Mouse (Mus musculus): ENCODE measurements at regions not wholly inside any gene's neighbourhood (a gene's known extent, or its start where the extent isn't known, plus 50 kb on each side); places are given as distances from the start of the nearest gene placed in this dataset.

DNA sequence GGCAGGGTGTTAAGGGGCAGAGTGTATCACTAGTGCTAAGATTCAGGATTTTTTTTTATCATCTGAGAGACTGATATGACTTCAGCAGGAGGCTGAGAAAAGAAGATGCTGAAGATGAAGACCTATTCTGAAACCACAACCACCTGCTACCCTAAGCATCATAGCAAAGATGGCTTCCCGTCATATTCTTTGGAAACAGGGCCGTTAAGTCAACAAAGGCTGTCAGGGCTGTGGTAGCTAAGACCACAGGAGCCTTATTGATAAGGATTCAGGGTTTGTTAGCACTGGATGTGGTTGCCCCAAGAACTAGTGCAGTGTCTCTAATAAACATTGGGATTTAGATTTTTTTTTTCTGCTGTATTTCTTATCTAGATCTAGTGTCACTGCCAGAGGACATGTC is 56.7 kb upstream of the Rasgrp1 start:
- no peaks in the 10 kb centered on the region for H3K79me3 ChIP-seq (ENCODE audit: low read depth)
- H3K79me2 ChIP-seq (ENCODE audit: control insufficient read depth, insufficient read depth), result no peaks in the 10 kb centered on the region
- H3K27me3 ChIP-seq (ENCODE audit: control insufficient read depth, insufficient read depth, insufficient read length), result peaks cover 4% of the 10 kb centered on the region
- no peak overlapping the region for H3K4me3 ChIP-seq (ENCODE audit: insufficient read depth, poor library complexity, severe bottlenecking)
- H3ac ChIP-seq (ENCODE audit: control insufficient read depth, insufficient read length, low read depth), result no peak overlapping the region
- H3K36me3 ChIP-seq (ENCODE audit: control insufficient read depth, insufficient read depth), result no peaks in the 10 kb centered on the region
- TF ChIP-seq CTCF (IDR thresholded peaks at IDR 0.05; ENCODE audit: control insufficient read depth, insufficient read depth, insufficient read length) (no peak), FOSL1 (IDR thresholded peaks at IDR 0.05; ENCODE audit: insufficient read depth, low read length, poor library complexity, severe bottlenecking) (no peak), MYOD1 (IDR thresholded peaks at IDR 0.05; ENCODE audit: control insufficient read depth, insufficient read length, low read depth) (no peak), MYOG (IDR thresholded peaks at IDR 0.05; ENCODE audit: control insufficient read depth, extremely low read depth, insufficient read length) (no peak), CEBPB (IDR thresholded peaks at IDR 0.05; ENCODE audit: low read depth) (no peak), USF1 (IDR thresholded peaks at IDR 0.05; ENCODE audit: low read depth) (no peak), MAX (IDR thresholded peaks at IDR 0.05) (no peak)

DNA sequence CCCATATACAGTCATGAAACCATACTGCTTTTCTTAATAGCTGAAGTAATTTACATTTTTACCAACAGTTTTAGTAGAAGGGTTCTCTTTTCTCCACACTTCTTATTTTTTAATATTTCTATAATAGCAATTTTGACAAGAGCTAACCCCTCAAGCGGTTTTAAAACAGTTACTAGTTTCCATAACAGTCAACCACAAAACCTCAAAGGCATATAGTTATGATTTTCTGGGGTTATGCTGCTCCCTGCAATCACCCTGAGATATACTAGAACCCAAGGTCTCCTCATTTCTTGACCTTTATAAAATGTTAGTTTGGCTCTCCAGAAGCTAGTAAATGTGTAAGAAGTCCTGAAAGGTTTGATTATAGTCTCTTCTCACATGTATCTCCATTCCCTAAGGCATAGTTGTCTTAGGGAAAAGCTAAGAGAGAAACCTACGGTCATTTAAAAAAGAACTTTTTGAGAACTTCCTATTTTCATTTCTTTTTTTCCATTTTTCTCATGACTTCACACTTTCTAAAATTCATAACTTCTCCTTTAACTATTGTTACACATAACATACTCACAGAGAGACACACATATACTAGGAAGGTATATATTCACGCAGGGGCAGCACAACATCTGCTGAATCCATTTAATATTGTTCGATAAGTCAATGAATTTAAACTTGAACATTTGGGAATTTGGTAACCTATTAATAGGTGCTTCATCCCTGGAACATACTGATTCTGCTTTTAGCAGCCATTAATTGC is 60.8 kb upstream of the Rasgrp1 start:
- no peaks in the 10 kb centered on the region for H3K79me3 ChIP-seq (ENCODE audit: low read depth)
- H3K36me3 ChIP-seq (ENCODE audit: control insufficient read depth, insufficient read depth), result no peaks in the 10 kb centered on the region
- H3K27me3 ChIP-seq (ENCODE audit: control insufficient read depth, insufficient read depth, insufficient read length), result peaks cover 3% of the 10 kb centered on the region
- no peak overlapping the region for H3ac ChIP-seq (ENCODE audit: control insufficient read depth, insufficient read length, low read depth)
- no peaks in the 10 kb centered on the region for H3K79me2 ChIP-seq (ENCODE audit: control insufficient read depth, insufficient read depth)
- TF ChIP-seq CEBPB (IDR thresholded peaks at IDR 0.05; ENCODE audit: low read depth), result no peak
- TF ChIP-seq CTCF (IDR thresholded peaks at IDR 0.05; ENCODE audit: control insufficient read depth, insufficient read depth, insufficient read length), result no peak
- no peak for TF ChIP-seq MYOG (IDR thresholded peaks at IDR 0.05; ENCODE audit: control insufficient read depth, extremely low read depth, insufficient read length)
- TF ChIP-seq USF1 (IDR thresholded peaks at IDR 0.05; ENCODE audit: low read depth), result no peak
- no peak for TF ChIP-seq FOSL1 (IDR thresholded peaks at IDR 0.05; ENCODE audit: insufficient read depth, low read length, poor library complexity, severe bottlenecking)
- TF ChIP-seq MYOD1 (IDR thresholded peaks at IDR 0.05; ENCODE audit: control insufficient read depth, insufficient read length, low read depth), result no peak
- TF ChIP-seq MAX (IDR thresholded peaks at IDR 0.05), result no peak
- H3K4me3 ChIP-seq (ENCODE audit: insufficient read depth, poor library complexity, severe bottlenecking), result no peak overlapping the region

DNA sequence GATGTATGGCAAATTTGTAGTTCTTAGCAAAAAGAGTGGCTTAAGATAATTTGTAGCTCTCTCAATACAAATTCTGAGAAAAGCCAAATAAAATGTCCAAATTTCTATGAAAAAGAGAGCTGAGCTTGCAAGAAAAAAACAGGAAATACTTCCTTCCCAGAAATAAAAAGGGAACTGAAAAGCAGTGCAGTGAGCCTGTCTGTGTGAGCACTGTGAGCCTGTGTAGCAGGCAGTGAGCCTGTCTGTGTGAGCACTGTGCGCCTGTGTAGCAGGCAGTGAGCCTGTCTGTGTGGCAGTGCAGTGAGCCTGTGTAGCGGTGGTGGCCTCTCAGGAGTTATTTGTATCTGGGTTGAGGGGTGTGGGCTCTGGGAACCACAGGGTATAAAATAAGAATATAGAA is 62.7 kb upstream of the Rasgrp1 start:
- Histone ChIP-seq H3ac (ENCODE audit: control insufficient read depth, insufficient read length, low read depth) (no peak overlapping the region), H3K79me2 (ENCODE audit: control insufficient read depth, insufficient read depth) (no peaks in the 10 kb centered on the region), H3K36me3 (ENCODE audit: control insufficient read depth, insufficient read depth) (no peaks in the 10 kb centered on the region), H3K27me3 (ENCODE audit: control insufficient read depth, insufficient read depth, insufficient read length) (peaks cover 3% of the 10 kb centered on the region), H3K79me3 (ENCODE audit: low read depth) (no peaks in the 10 kb centered on the region), H3K4me3 (ENCODE audit: insufficient read depth, poor library complexity, severe bottlenecking) (no peak overlapping the region)
- TF ChIP-seq CEBPB (IDR thresholded peaks at IDR 0.05; ENCODE audit: low read depth), result no peak
- no peak for TF ChIP-seq MAX (IDR thresholded peaks at IDR 0.05)
- TF ChIP-seq MYOD1 (IDR thresholded peaks at IDR 0.05; ENCODE audit: control insufficient read depth, insufficient read length, low read depth), result no peak
- no peak for TF ChIP-seq CTCF (IDR thresholded peaks at IDR 0.05; ENCODE audit: control insufficient read depth, insufficient read depth, insufficient read length)

- Histone ChIP-seq H3K79me3 (ENCODE audit: low read depth) (no peaks in the 10 kb centered on the region), H3K4me3 (ENCODE audit: insufficient read depth, poor library complexity, severe bottlenecking) (no peak overlapping the region)
- TF ChIP-seq CEBPB (IDR thresholded peaks at IDR 0.05; ENCODE audit: low read depth) (no peak), USF1 (IDR thresholded peaks at IDR 0.05; ENCODE audit: low read depth) (no peak), MYOG (IDR thresholded peaks at IDR 0.05; ENCODE audit: control insufficient read depth, extremely low read depth, insufficient read length) (no peak), FOSL1 (IDR thresholded peaks at IDR 0.05; ENCODE audit: insufficient read depth, low read length, poor library complexity, severe bottlenecking) (no peak), MAX (IDR thresholded peaks at IDR 0.05) (no peak)
These were observed 65.4 kb upstream of the Rasgrp1 start for GRCm38 (mm10) chr2:117408241-117408640.

GRCm38 (mm10) chr2:117412045-117412606 is 69.3 kb upstream of the Rasgrp1 start:
- TF ChIP-seq CTCF (IDR thresholded peaks at IDR 0.05; ENCODE audit: control insufficient read depth, insufficient read depth, insufficient read length) (no peak), MYOD1 (IDR thresholded peaks at IDR 0.05; ENCODE audit: control insufficient read depth, insufficient read length, low read depth) (no peak), MAX (IDR thresholded peaks at IDR 0.05) (no peak), CEBPB (IDR thresholded peaks at IDR 0.05; ENCODE audit: low read depth) (no peak), FOSL1 (IDR thresholded peaks at IDR 0.05; ENCODE audit: insufficient read depth, low read length, poor library complexity, severe bottlenecking) (no peak), USF1 (IDR thresholded peaks at IDR 0.05; ENCODE audit: low read depth) (no peak), MYOG (IDR thresholded peaks at IDR 0.05; ENCODE audit: control insufficient read depth, extremely low read depth, insufficient read length) (no peak)
- Histone ChIP-seq H3K27me3 (ENCODE audit: control insufficient read depth, insufficient read depth, insufficient read length) (peaks cover 11% of the 10 kb centered on the region), H3K79me3 (ENCODE audit: low read depth) (no peaks in the 10 kb centered on the region), H3K4me3 (ENCODE audit: insufficient read depth, poor library complexity, severe bottlenecking) (no peak overlapping the region), H3K79me2 (ENCODE audit: control insufficient read depth, insufficient read depth) (no peaks in the 10 kb centered on the region), H3K36me3 (ENCODE audit: control insufficient read depth, insufficient read depth) (no peaks in the 10 kb centered on the region), H3ac (ENCODE audit: control insufficient read depth, insufficient read length, low read depth) (no peak overlapping the region)

More at GRCm38 (mm10) chr2:117408241-117408640, 65.4 kb upstream of the Rasgrp1 start:
- Histone ChIP-seq H3K36me3 (ENCODE audit: control insufficient read depth, insufficient read depth) (no peaks in the 10 kb centered on the region), H3K27me3 (ENCODE audit: control insufficient read depth, insufficient read depth, insufficient read length) (peaks cover 3% of the 10 kb centered on the region), H3K79me2 (ENCODE audit: control insufficient read depth, insufficient read depth) (no peaks in the 10 kb centered on the region), H3ac (ENCODE audit: control insufficient read depth, insufficient read length, low read depth) (no peak overlapping the region)

All from C2C12 (cell line).